Mouse (Mus musculus): Measurements from ENCODE around the gene Serpinh1. TPM values are rescaled to one million over a fixed set of nuclear protein-coding genes. Genes with fewer than 3 reads are reported as not detected.
A peak's percentile ranks its signal among the peaks of the same experiment; 100 is the strongest.

Gene Serpinh1
- polyA plus RNA-seq, 1 experiment from 2014 or later = 1,031 TPM

DNA sequence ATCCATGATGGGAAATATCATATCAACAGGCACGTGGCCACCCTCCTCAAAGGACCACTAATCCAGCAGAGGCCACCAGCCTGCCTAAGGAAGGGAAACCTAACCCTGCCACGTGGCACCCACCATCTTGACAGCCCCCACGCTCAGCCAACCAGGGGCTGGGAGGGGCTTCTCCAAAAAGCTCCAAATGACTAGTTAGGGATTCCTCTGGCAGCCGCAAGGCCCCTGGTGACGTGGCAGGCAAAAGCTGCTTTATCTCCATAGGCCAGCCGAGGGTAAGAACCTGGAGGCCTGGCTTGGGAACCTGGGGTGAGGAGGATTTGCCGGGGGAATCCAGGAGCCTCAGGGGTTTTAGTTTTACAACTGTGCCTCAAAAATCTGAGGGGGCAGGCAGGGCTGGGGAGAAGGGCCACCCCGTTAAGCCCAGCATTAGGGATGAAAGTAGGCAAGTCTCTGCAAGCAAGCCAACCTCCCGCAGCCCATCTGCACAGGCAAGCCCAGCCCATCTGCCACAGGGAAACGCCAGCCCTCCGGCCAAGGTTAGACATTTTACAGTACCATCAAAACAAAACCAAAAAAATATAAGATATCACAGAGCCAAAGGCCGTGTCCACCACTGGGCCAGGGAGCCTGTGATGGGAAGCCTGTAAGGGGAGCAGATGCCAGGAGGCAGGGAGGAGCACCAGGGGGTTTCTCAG, 1.8 kb downstream of the Serpinh1 start:
- H3K4me1 ChIP-seq (replicated peaks) = peaks cover 69% of the 10 kb centered on the region

DNA sequence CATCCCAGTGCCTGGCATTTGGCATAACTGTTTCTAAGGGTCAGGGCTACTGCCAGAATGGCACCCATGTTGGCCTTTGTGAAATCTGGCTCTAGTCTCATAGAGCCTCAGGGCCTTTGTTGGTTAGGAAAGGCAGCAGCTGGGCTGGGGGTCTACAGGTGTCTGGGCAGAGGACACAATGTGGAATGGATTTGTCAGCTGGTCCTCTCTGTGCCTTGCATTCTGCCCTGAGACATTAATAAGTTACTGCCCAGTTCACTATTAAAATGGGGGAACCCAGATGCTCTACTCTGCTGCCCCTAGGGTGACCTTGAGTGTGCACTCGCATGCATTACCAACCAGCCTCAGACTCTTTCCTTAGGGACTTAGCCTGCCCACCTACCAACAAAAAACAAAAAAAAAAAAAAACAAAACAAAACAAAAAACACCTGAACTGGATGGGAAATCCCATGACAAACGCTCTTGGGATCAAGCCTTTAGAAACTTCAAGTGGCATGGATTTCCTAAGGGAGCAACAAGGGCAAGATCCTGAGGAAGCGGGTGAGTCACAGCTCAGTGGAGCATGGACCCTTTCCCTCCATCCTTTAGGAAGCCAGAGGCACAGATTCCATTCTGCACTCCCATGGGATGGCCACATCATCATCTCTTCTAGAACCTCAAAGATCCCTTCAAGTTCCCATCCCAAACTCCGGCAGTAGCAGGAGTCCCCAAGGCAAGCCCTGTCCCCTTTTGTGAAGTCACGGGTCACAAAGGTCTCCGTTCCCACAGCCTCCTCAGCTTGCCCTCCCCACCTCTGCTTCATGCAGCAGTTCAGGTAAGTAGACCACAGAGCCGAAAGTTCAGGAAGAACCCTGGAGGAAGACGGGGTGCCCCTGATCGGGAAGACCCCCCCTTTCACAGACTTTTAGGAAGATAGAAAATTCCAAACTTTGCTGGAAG, 3.0 kb downstream of the Serpinh1 start:
- no peaks in the 10 kb centered on the region for H3K27me3 ChIP-seq
- no peak for ATAC-seq (replicated peaks; ENCODE audit: insufficient number of reproducible peaks, insufficient read depth, low FRiP score, low read depth)
- H3K9me3 ChIP-seq (replicated peaks) = no peaks in the 10 kb centered on the region
- H3K9ac ChIP-seq = peak overlapping the region; percentile 93
- H3K4me2 ChIP-seq = peak overlapping the region; percentile 88
- H3K4me1 ChIP-seq (replicated peaks) = peaks cover 67% of the 10 kb centered on the region
- peak overlapping the region; percentile 100 for H3K27ac ChIP-seq
- 46% methylated on average over 9 of the region's 9 CpGs for WGBS
- H3K4me3 ChIP-seq = peak overlapping the region; percentile 81
- H3K36me3 ChIP-seq = peaks cover 45% of the 10 kb centered on the region

More for the DNA sequence above, 1.8 kb downstream of the Serpinh1 start:
- peak overlapping the region; percentile 81 for H3K4me3 ChIP-seq
- H3K36me3 ChIP-seq = peaks cover 33% of the 10 kb centered on the region
- WGBS = 6% methylated on average over 12 of the region's 12 CpGs
- H3K27ac ChIP-seq = peak overlapping the region; percentile 100
- ATAC-seq (replicated peaks; ENCODE audit: insufficient number of reproducible peaks, insufficient read depth, low FRiP score, low read depth) = no peak
- no peaks in the 10 kb centered on the region for H3K9me3 ChIP-seq (replicated peaks)
- peak overlapping the region; percentile 93 for H3K9ac ChIP-seq
- peak overlapping the region; percentile 88 for H3K4me2 ChIP-seq
- no peaks in the 10 kb centered on the region for H3K27me3 ChIP-seq

DNA sequence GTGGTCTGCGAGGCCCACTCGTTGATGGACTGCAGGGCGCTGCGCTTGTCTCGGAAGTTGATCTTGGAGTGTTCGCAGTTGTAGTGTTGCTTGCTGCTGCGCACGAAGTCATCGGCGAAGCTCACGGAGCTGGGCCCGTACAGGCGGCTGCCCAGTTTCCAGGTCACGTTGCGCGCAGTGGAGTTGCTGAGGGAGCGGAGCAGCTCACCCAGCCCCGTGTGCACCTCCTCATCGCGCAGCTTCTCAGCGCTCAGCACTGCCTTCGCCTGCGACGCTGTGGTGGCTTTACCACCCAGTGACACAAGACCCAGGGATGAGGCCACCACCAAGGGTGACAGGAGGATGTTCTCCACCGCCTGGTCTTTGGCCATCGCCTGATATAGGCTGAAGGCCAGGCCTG, 4.2 kb downstream of the Serpinh1 start:
- no peak overlapping the region for H3K4me3 ChIP-seq

DNA sequence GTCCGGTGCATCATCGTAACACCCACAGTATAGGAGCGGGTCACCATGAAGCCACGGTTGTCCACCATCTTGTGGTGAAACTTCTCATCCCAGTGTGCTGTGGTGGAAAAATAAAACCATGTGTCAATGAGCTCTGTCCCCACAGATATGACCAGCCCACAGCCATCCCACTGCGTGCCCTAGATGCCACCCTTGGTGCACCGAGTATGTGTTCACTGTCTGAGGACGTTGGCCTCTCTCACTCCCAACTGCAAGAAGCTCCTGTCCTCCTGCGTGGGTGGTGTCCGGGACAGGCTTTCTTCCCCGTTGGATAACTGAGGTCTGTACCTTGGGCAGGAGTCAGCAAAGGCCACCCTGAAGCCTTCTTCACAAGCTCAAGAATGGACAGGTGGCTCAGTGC, 5.8 kb downstream of the Serpinh1 start:
- 93% methylated on average over 10 of the region's 10 CpGs for WGBS
- Histone ChIP-seq H3K4me1 (replicated peaks) (peaks cover 50% of the 10 kb centered on the region), H3K27ac (no peak overlapping the region), H3K9me3 (replicated peaks) (no peaks in the 10 kb centered on the region), H3K27me3 (no peaks in the 10 kb centered on the region), H3K4me3 (no peak overlapping the region), H3K9ac (no peak overlapping the region), H3K36me3 (peaks cover 63% of the 10 kb centered on the region), H3K4me2 (no peak overlapping the region)
- no peak for ATAC-seq (replicated peaks; ENCODE audit: insufficient number of reproducible peaks, insufficient read depth, low FRiP score, low read depth)

More for the DNA sequence above, 4.2 kb downstream of the Serpinh1 start:
- Histone ChIP-seq H3K27me3 (no peaks in the 10 kb centered on the region), H3K9ac (no peak overlapping the region), H3K4me1 (replicated peaks) (peaks cover 58% of the 10 kb centered on the region), H3K27ac (no peak overlapping the region), H3K9me3 (replicated peaks) (no peaks in the 10 kb centered on the region), H3K4me2 (0 out of 2 replicates have a peak overlapping the region, but pooled peaks have one; percentile 88), H3K36me3 (peaks cover 57% of the 10 kb centered on the region)
- 92% methylated on average over 26 of the region's 26 CpGs for WGBS
- ATAC-seq (replicated peaks; ENCODE audit: insufficient number of reproducible peaks, insufficient read depth, low FRiP score, low read depth) = no peak

DNA sequence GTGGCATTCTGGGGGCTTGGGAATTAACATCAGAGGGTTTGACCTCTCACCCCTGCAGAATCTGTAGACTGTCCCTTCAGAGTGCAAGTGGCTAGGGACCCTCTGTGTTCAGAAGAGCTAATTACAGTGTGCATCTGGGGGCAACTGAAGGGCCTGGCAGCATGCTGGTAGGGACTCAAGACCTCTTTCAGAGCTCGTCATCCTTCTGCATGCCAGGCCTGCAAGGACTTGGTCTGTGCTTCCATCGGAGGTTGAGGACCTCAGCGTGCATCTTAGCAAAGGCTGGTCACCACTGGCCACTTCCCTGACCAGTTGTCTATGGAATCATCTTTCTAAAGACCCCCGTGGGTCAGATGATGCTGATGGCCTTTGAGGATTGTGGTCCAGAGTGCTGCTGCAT, 9.5 kb downstream of the Serpinh1 start:
- Histone ChIP-seq H3K9ac (no peak overlapping the region), H3K9me3 (replicated peaks) (no peaks in the 10 kb centered on the region), H3K4me3 (no peak overlapping the region), H3K27me3 (no peaks in the 10 kb centered on the region), H3K27ac (no peak overlapping the region), H3K36me3 (peaks cover 59% of the 10 kb centered on the region), H3K4me1 (replicated peaks) (peaks cover 24% of the 10 kb centered on the region), H3K4me2 (no peak overlapping the region)
- WGBS = 79% methylated on average over 4 of the region's 4 CpGs
- ATAC-seq (replicated peaks; ENCODE audit: insufficient number of reproducible peaks, insufficient read depth, low FRiP score, low read depth) = no peak

DNA sequence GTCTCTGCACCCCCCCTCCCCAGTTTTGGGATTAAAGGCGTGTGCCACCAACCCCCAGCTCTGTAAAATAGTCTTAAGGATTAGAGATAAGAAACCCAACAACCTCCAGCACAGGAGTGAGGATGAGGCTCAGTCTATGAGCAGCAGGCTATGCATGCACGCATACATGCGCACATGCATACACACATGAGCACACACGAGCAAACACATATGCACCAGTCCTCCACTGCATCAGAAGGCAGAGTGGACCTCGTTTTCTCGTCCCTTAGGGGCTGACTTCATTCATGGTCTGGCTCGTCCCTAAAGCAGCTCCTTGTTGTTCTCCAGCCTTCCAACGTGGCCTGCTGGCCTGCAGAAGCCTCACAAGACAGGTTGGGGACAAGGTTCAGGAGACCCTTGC, 12.3 kb downstream of the Serpinh1 start:
- H3K27me3 ChIP-seq = no peaks in the 10 kb centered on the region
- no peak for ATAC-seq (replicated peaks; ENCODE audit: insufficient number of reproducible peaks, insufficient read depth, low FRiP score, low read depth)
- H3K4me1 ChIP-seq (replicated peaks) = peaks cover 7% of the 10 kb centered on the region
- no peaks in the 10 kb centered on the region for H3K9me3 ChIP-seq (replicated peaks)
- 72% methylated on average over 8 of the region's 8 CpGs for WGBS
- H3K36me3 ChIP-seq = peaks cover 31% of the 10 kb centered on the region
- no peak overlapping the region for H3K4me2 ChIP-seq
- no peak overlapping the region for H3K27ac ChIP-seq
- no peak overlapping the region for H3K9ac ChIP-seq
- no peak overlapping the region for H3K4me3 ChIP-seq

DNA sequence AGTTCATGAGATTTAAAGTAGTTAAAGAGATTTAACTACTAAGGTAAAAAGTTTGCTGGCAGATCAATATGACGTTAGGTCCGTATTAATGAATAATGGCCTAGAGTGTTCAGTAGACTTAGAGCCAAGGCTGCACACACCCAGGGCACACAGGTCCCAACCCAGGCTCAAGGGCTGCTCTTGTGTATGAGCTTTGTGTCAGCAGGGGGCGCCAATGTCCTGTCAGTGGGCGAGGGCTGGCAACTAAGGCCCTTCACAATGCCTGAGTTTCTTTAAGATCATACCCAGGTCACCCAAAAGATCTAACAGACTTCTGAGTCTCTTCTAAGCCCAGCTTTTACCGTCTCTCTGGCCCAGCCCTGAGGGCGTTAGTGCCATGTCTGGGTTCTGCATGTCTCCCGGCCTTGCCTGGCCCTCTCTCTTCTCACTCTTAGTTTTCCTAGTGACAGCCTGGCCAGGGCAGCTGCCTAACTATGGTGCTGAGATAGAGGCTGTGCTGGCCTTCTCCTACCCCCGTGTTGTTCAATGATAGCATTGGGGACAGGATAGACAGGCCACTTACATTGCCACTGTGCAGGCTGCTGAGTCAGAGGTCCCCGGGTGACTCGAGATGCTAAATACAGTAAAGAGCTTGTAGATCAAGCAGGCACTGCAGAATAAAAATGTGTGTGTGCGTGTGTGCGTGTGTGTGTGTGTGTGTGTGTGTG, 20.1 kb downstream of the Serpinh1 start:
- no peak overlapping the region for H3K4me2 ChIP-seq
- peak; percentile 43; the same call in 1 of the 2 replicates for ATAC-seq (replicated peaks; ENCODE audit: insufficient number of reproducible peaks, insufficient read depth, low FRiP score, low read depth)
- H3K9ac ChIP-seq = no peak overlapping the region
- H3K4me3 ChIP-seq = no peak overlapping the region
- H3K4me1 ChIP-seq (replicated peaks) = peaks cover 3% of the 10 kb centered on the region; the same call in 1 of the 2 replicates
- no peaks in the 10 kb centered on the region for H3K27me3 ChIP-seq
- H3K9me3 ChIP-seq (replicated peaks) = no peaks in the 10 kb centered on the region
- WGBS = 26% methylated on average over 12 of the region's 12 CpGs
- no peak overlapping the region for H3K27ac ChIP-seq
- no peaks in the 10 kb centered on the region for H3K36me3 ChIP-seq

DNA sequence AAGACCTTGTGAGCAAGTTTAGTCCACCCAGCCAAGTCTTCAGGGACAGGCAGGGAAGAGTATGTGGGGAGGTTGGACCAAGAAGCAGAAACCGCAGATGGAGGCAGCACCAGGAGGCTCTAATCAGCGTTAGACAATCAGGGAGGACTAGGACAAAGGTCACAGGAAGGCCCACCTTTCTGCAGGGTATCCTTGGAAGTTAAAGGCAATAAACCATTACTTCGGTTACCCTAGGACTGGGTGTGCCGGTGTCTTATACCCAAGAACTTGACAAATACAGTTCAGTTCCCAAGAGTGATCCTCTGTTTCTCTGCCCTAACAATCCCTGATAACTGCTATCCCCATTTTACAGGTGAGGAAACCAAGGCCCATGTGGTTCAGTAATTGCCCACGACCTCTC, 23.0 kb downstream of the Serpinh1 start:
- no peak overlapping the region for H3K4me2 ChIP-seq
- peaks cover 3% of the 10 kb centered on the region; the same call in 1 of the 2 replicates for H3K4me1 ChIP-seq (replicated peaks)
- H3K9ac ChIP-seq = no peak overlapping the region
- ATAC-seq (replicated peaks; ENCODE audit: insufficient number of reproducible peaks, insufficient read depth, low FRiP score, low read depth) = no peak
- 84% methylated on average over 5 of the region's 5 CpGs for WGBS
- no peak overlapping the region for H3K27ac ChIP-seq
- no peaks in the 10 kb centered on the region for H3K9me3 ChIP-seq (replicated peaks)
- peaks cover 19% of the 10 kb centered on the region for H3K27me3 ChIP-seq
- H3K36me3 ChIP-seq = no peaks in the 10 kb centered on the region
- no peak overlapping the region for H3K4me3 ChIP-seq

DNA sequence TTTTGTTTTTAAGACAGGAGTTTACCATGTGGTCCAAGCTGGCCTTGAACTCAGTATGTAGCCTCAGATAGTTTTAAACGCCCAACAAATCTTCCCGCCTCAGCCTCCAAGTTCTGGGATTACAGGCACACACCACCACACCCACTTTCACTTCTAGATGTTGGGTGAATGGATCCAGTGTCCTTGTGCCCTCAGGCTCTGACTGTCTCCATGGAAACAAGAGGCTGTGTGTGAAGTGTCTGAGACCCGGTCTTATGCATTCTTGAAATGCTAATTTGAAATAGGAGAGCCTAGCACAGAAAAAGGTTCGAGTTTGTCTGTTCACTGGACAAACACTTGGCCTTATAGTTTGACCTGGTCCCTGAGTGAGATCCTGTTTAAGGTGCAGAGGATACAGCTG, 24.2 kb downstream of the Serpinh1 start:
- Histone ChIP-seq H3K9ac (no peak overlapping the region), H3K27ac (no peak overlapping the region), H3K4me3 (no peak overlapping the region), H3K27me3 (peaks cover 27% of the 10 kb centered on the region), H3K4me1 (replicated peaks) (peaks cover 6% of the 10 kb centered on the region), H3K36me3 (no peaks in the 10 kb centered on the region), H3K9me3 (replicated peaks) (no peaks in the 10 kb centered on the region), H3K4me2 (no peak overlapping the region)
- ATAC-seq (replicated peaks; ENCODE audit: insufficient number of reproducible peaks, insufficient read depth, low FRiP score, low read depth) = no peak
- 71% methylated on average over 4 of the region's 4 CpGs for WGBS

DNA sequence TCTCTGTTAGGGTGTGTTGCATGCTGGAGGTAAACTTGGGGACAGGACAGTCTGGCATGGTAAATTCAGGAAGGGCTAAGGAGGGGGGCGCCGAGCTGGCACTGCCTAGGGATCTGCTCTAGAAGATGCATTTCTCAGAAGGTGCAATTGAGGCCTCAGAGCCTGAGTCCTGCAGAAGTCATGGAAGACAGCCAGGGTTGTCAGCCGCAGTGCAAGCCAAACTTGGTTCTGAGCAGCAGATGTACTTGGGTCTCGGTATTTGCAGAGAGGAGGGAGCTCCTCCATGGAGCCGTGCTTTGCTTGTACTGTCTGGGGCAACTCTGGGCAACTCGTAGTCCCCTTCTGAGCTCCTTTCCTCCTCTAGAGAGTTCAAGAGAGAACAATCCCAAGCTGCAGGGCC, 26.9 kb downstream of the Serpinh1 start:
- Histone ChIP-seq H3K9ac (no peak overlapping the region), H3K4me1 (replicated peaks) (peaks cover 4% of the 10 kb centered on the region; the same call in 1 of the 2 replicates), H3K4me2 (no peak overlapping the region), H3K4me3 (no peak overlapping the region), H3K27ac (no peak overlapping the region), H3K36me3 (no peaks in the 10 kb centered on the region), H3K9me3 (replicated peaks) (no peaks in the 10 kb centered on the region), H3K27me3 (peaks cover 34% of the 10 kb centered on the region)
- 69% methylated on average over 6 of the region's 6 CpGs for WGBS
- ATAC-seq (replicated peaks; ENCODE audit: insufficient number of reproducible peaks, insufficient read depth, low FRiP score, low read depth) = no peak

DNA sequence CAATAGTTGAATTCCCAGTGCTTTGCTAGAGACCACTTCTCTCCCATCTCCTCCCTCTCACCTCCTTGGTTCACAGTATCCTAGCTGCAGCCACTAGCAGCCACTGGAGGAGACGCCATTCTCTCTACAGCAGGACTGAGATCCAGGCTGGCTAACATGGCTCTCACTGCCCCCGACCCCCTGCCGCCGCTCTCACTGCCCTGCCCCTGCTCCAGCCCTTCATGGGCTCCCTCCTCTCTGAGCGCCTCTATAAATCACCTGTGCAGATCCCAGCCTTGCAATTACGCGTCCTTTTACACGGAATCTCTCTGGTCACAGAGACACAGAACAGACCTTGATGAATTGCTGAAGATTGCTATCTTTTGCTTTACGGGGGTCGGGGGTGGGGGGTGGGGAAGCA, 28.2 kb downstream of the Serpinh1 start:
- H3K9ac ChIP-seq = no peak overlapping the region
- H3K36me3 ChIP-seq = no peaks in the 10 kb centered on the region
- H3K27me3 ChIP-seq = peaks cover 34% of the 10 kb centered on the region
- 34% methylated on average over 10 of the region's 10 CpGs for WGBS
- H3K9me3 ChIP-seq (replicated peaks) = no peaks in the 10 kb centered on the region
- H3K4me3 ChIP-seq = no peak overlapping the region
- no peak for ATAC-seq (replicated peaks; ENCODE audit: insufficient number of reproducible peaks, insufficient read depth, low FRiP score, low read depth)
- no peak overlapping the region for H3K4me2 ChIP-seq
- peaks cover 13% of the 10 kb centered on the region for H3K4me1 ChIP-seq (replicated peaks)
- H3K27ac ChIP-seq = no peak overlapping the region
